Mouse (Mus musculus) lung, postnatal 4 days (tissue): ENCODE results near the gene Rnf4.
A peak's percentile ranks its signal among the peaks of the same experiment; 100 is the strongest.

Experiments used
- DNase-seq, 2 experiments: peaks; one replicate each; pipeline ENCODE4 v3.0.0; 2021

The Rnf4 gene

GRCm38 (mm10) chr5:34336775-34337450 is 824 bp downstream of the Rnf4 start:
- peak; percentile 67 to 75 for DNase-seq

- no peak for DNase-seq
Measured at GRCm38 (mm10) chr5:34340246-34340645, 4.2 kb downstream of the Rnf4 start.

- DNase-seq = no peak
Measured at GRCm38 (mm10) chr5:34352084-34352631, 16.1 kb downstream of the Rnf4 start.

GRCm38 (mm10) chr5:34360261-34360660 is 24.2 kb downstream of the Rnf4 start:
- no peak for DNase-seq

- DNase-seq = no peak
Measured at GRCm38 (mm10) chr5:34363115-34363514, 27.0 kb downstream of the Rnf4 start.

GRCm38 (mm10) chr5:34368551-34369290 is 32.6 kb downstream of the Rnf4 start:
- no peak for DNase-seq

- DNase-seq = peak; percentile 98 to 99
Measured at GRCm38 (mm10) chr5:34369341-34370021, 33.4 kb downstream of the Rnf4 start, which contains the start of gene Fam193a. TSS of gene Fam193a (plus strand) at chr5:34369933.

- DNase-seq = peak; percentile 34 to 60
Measured at GRCm38 (mm10) chr5:34370022-34370823, 34.1 kb downstream of the Rnf4 start.

- DNase-seq = no peak
Measured at GRCm38 (mm10) chr5:34370840-34371239, 34.8 kb downstream of the Rnf4 start.

GRCm38 (mm10) chr5:34372141-34372540 is 36.1 kb downstream of the Rnf4 start:
- no peak for DNase-seq

GRCm38 (mm10) chr5:34372541-34372940 is 36.5 kb downstream of the Rnf4 start:
- DNase-seq = no peak

- DNase-seq = no peak
Measured at GRCm38 (mm10) chr5:34378787-34379186, 42.7 kb downstream of the Rnf4 start.

- DNase-seq = no peak
Measured at GRCm38 (mm10) chr5:34381700-34382099, 45.6 kb downstream of the Rnf4 start.

GRCm38 (mm10) chr5:34385616-34386015 is 49.5 kb downstream of the Rnf4 start:
- DNase-seq = no peak

GRCm38 (mm10) chr5:34386744-34387143 is 50.7 kb downstream of the Rnf4 start:
- no peak for DNase-seq

- DNase-seq = no peak
Measured at GRCm38 (mm10) chr5:34393251-34393650, 57.2 kb downstream of the Rnf4 start.

- DNase-seq = no peak
Measured at GRCm38 (mm10) chr5:34395347-34395746, 59.3 kb downstream of the Rnf4 start.

- no peak for DNase-seq
Measured at GRCm38 (mm10) chr5:34395850-34396540, 59.9 kb downstream of the Rnf4 start.

GRCm38 (mm10) chr5:34397866-34398265 is 61.8 kb downstream of the Rnf4 start:
- no peak for DNase-seq

GRCm38 (mm10) chr5:34398326-34398725 is 62.2 kb downstream of the Rnf4 start:
- no peak for DNase-seq
